Mouse (Mus musculus) testis, adult 2 months (tissue): ENCODE data around the gene Tecpr2. TPM values are rescaled to one million over a fixed set of nuclear protein-coding genes. Genes with fewer than 3 reads are reported as not detected.
"Not testable (repeated sequence)": the region's sequence is repeated elsewhere in the genome, so short reads cannot be mapped to it uniquely, and the experiment has no call there.

Experiments used
- H3K27ac ChIP-seq: fragments of 200-500 bp; 2 replicates; pipeline ENCODE4 v1.5.1; 2012; ENCODE audit warnings: low read depth, low read length; ENCODE audit not compliant: control insufficient read depth, insufficient read depth
- H3K27me3 ChIP-seq: fragments of 200-500 bp; 2 replicates; pipeline ENCODE4 v1.6.1; 2012; ENCODE audit warnings: mild to moderate bottlenecking, low read length, moderate library complexity; ENCODE audit not compliant: control insufficient read depth, insufficient read depth
- H3K36me3 ChIP-seq: fragments of 200-500 bp; 2 replicates; pipeline ENCODE4 v1.6.1; 2012; ENCODE audit warnings: mild to moderate bottlenecking, low read length; ENCODE audit not compliant: control insufficient read depth, insufficient read depth
- H3K4me1 ChIP-seq: fragments of 200-500 bp; 2 replicates; pipeline ENCODE4 v1.6.1; 2012; ENCODE audit warnings: low read length; ENCODE audit not compliant: control insufficient read depth, insufficient read depth
- H3K4me3 ChIP-seq: fragments of 200-500 bp; 2 replicates; pipeline ENCODE4 v1.5.1; 2012; ENCODE audit warnings: low read depth, mild to moderate bottlenecking, low read length, moderate library complexity, mixed read lengths; ENCODE audit not compliant: control insufficient read depth
- CTCF ChIP-seq: fragments of 200-500 bp; IDR thresholded peaks from 2 replicates; pipeline ENCODE4 v1.5.1; 2012; ENCODE audit warnings: low read depth, mild to moderate bottlenecking, inconsistent platforms, low read length, moderate library complexity; ENCODE audit not compliant: control insufficient read depth, insufficient read depth, insufficient replicate concordance
- POLR2A ChIP-seq: fragments of 200-500 bp; IDR thresholded peaks from 2 replicates; pipeline ENCODE4 v1.6.1; 2012; ENCODE audit warnings: low read depth, mild to moderate bottlenecking, inconsistent platforms, low read length, moderate library complexity; ENCODE audit not compliant: control insufficient read depth
- polyA plus RNA-seq: library from polyadenylated mRNA; depleted of rRNA; stranded (reverse); fragments of >200 nt; gene quantifications from 2 replicates; pipeline ENCODE4 v1.2.3, GENCODE M21; 2012

The Tecpr2 gene
- polyA plus RNA-seq, 1 experiment: 7.1 TPM

- TF ChIP-seq POLR2A (no peak), CTCF (no peak)
Measured at GRCm38 (mm10) chr12:110854786-110855737, 34.0 kb upstream of the Tecpr2 start.

DNA sequence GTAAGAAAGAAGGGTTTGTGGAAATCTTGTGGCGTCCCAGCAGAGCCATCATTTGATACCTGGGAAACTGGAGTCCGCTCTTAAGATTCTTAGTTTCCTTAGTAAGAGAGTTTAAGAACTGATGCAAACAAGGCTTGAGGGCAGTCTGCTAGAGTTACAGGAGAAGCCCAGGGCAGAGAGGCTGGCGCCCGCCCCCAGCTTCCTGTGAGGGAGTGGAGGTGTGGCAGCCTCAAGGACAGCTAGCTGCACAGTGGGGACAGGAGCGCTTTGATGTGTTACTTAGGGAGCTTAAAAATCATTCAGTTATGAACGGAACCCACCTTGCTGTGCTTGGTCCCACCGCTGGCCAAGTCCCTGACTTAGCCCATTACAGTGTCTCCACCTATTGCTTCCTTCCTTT lies 31.9 kb upstream of the Tecpr2 start:
- Histone ChIP-seq H3K4me3 (no peak overlapping the region), H3K4me1 (peaks cover 4% of the 10 kb centered on the region), H3K27me3 (no peaks in the 10 kb centered on the region), H3K27ac (no peak overlapping the region), H3K36me3 (peaks cover 1% of the 10 kb centered on the region; the same call in 1 of the 2 replicates)
- TF ChIP-seq CTCF (no peak), POLR2A (no peak)

More at GRCm38 (mm10) chr12:110854786-110855737, 34.0 kb upstream of the Tecpr2 start:
- H3K27me3 ChIP-seq: no peaks in the 10 kb centered on the region
- peaks cover 1% of the 10 kb centered on the region; the same call in 1 of the 2 replicates for H3K36me3 ChIP-seq
- H3K4me3 ChIP-seq: no peak overlapping the region
- H3K4me1 ChIP-seq: peaks cover 10% of the 10 kb centered on the region
- no peak overlapping the region for H3K27ac ChIP-seq

DNA sequence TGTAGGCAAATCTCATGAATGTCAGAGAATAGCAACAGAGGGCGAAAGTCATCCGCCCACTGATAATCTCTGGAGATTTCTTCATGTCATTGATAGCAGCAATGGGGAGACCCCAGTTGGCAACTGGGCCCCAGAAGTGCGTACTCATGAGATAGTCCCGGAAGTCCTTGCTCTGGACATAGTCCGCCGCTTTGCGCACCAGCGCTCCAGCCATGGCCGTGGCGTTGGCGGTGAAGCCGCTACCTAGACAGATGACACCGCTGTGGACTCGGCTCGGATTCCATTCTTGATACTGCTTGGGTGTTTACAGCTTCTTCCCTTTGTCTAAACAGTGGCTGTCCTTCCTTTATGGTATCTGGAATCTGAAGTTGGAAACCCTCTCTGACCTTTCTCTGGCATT lies 30.4 kb upstream of the Tecpr2 start:
- H3K36me3 ChIP-seq, H3K27ac ChIP-seq, H3K4me3 ChIP-seq, H3K27me3 ChIP-seq, H3K4me1 ChIP-seq: not testable (repeated sequence)

DNA sequence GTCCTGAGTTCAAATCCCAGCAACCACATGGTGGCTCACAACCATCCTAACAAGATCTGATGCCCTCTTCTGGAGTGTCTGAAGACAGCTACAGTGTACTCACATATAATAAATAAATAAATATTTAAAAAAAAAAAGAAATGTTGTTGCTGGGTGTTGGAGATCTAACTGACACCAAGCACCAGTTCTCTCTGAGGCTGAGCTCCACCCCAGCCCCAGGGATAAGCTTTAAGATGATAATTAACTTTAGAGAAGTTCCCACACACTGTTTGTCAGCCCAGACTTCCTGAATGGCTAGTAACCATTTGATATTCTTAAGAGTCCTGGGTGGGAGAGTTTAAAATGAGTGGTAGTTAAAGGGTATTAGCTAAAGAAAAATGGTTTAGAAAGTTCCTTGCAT lies 28.8 kb upstream of the Tecpr2 start:
- no peak for TF ChIP-seq CTCF
- no peak overlapping the region for H3K4me3 ChIP-seq
- H3K27ac ChIP-seq: no peak overlapping the region
- peaks cover 1% of the 10 kb centered on the region; the same call in 1 of the 2 replicates for H3K36me3 ChIP-seq
- peaks cover 2% of the 10 kb centered on the region; the same call in 1 of the 2 replicates for H3K4me1 ChIP-seq
- H3K27me3 ChIP-seq: no peaks in the 10 kb centered on the region

GRCm38 (mm10) chr12:110861256-110861655 lies 27.8 kb upstream of the Tecpr2 start:
- H3K4me3 ChIP-seq: no peak overlapping the region
- TF ChIP-seq POLR2A: no peak
- no peaks in the 10 kb centered on the region for H3K27me3 ChIP-seq
- no peak overlapping the region for H3K27ac ChIP-seq
- no peaks in the 10 kb centered on the region; the same call in 1 of the 2 replicates for H3K36me3 ChIP-seq
- peaks cover 2% of the 10 kb centered on the region; the same call in 1 of the 2 replicates for H3K4me1 ChIP-seq

DNA sequence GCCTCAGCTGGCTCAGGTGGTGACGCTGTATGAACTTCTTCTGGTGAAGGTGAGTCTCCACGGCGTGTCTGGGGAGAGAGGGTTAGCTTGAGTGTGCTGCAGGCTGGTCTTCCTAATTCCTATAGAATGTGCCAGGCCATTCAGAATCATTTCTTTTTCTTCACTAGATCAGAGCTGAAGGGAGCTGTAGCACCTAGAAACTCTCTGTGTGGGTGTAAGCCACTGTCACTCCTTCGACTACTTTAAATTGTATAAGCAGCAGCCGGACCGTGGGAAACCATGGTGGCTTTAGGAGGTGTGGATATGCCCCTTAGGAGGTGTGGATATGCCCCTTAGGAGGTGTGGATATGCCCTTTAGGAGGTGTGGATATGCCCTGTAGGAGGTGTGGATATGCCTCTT lies 25.1 kb upstream of the Tecpr2 start:
- no peaks in the 10 kb centered on the region for H3K27me3 ChIP-seq
- no peak overlapping the region for H3K27ac ChIP-seq
- peaks cover 2% of the 10 kb centered on the region; the same call in 1 of the 2 replicates for H3K36me3 ChIP-seq
- no peak overlapping the region for H3K4me3 ChIP-seq
- H3K4me1 ChIP-seq: peaks cover 2% of the 10 kb centered on the region; the same call in 1 of the 2 replicates
- TF ChIP-seq CTCF: no peak
- TF ChIP-seq POLR2A: no peak

- peaks cover 2% of the 10 kb centered on the region; the same call in 1 of the 2 replicates for H3K4me1 ChIP-seq
- H3K27ac ChIP-seq: no peak overlapping the region
- no peak for TF ChIP-seq POLR2A
- TF ChIP-seq CTCF: no peak
- H3K36me3 ChIP-seq: peaks cover 2% of the 10 kb centered on the region; the same call in 1 of the 2 replicates
- H3K4me3 ChIP-seq: no peak overlapping the region
- no peaks in the 10 kb centered on the region for H3K27me3 ChIP-seq
Measured at GRCm38 (mm10) chr12:110865571-110865970, 23.5 kb upstream of the Tecpr2 start.

DNA sequence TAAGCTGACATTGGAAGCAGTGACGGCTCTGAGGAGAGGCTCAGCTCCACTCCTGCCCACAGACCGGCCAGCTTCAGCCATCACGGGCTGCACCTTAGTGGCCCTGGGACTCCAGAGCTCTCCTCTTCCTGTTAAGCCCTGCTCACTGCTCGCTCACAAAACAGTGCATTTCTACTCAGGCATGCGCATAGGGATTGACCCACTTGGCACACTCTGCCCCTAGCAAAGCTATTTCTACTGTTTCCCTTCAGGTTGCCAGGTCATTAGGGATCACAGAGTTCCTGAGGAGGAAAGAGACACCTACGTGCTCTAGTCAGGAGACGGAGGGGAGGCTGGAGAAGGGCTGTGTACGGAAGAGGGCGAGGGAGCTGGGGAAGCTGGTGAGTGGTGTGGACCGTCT lies 23.1 kb upstream of the Tecpr2 start:
- Histone ChIP-seq H3K4me1 (no peaks in the 10 kb centered on the region; the same call in 1 of the 2 replicates), H3K36me3 (peaks cover 2% of the 10 kb centered on the region; the same call in 1 of the 2 replicates), H3K4me3 (no peak overlapping the region), H3K27ac (no peak overlapping the region), H3K27me3 (no peaks in the 10 kb centered on the region)
- TF ChIP-seq CTCF: no peak
- TF ChIP-seq POLR2A: no peak
